Mouse (Mus musculus) limb, embryonic 14.5 days (tissue): ENCODE results near the gene Olfr140. TPM values are rescaled to one million over a fixed set of nuclear protein-coding genes. Genes with fewer than 3 reads are reported as not detected.

Source experiments
- ATAC-seq: fragments of 200-750 bp; cut with Nextera tagmentation; 2 replicates; pipeline ENCODE4 v1.8.0; 2017; ENCODE audit warnings: low read depth, moderate number of reproducible peaks, moderate TSS enrichment; ENCODE audit not compliant: low FRiP score
- DNase-seq: peaks from one replicate; pipeline ENCODE4 v3.0.0-alpha.2; 2015; ENCODE audit warnings: low spot score
- H3K27ac ChIP-seq: fragments of 300-500 bp; sonication (generic); replicated peaks from 2 replicates; pipeline ENCODE4 v1.5.1; 2014; ENCODE audit warnings: low read depth, mild to moderate bottlenecking, low read length, moderate library complexity, mixed read lengths
- H3K27me3 ChIP-seq: fragments of 300-500 bp; sonication (generic); 2 replicates; pipeline ENCODE4 v1.6.1; 2014; ENCODE audit warnings: low read length, mixed read lengths; ENCODE audit not compliant: control insufficient read depth, insufficient read depth
- H3K36me3 ChIP-seq: fragments of 300-500 bp; sonication (generic); 2 replicates; pipeline ENCODE4 v1.6.1; 2014; ENCODE audit warnings: mild to moderate bottlenecking, low read length, moderate library complexity, mixed read lengths; ENCODE audit not compliant: control insufficient read depth, insufficient read depth
- H3K4me1 ChIP-seq: fragments of 300-500 bp; sonication (generic); 2 replicates; pipeline ENCODE4 v1.6.1; 2014; ENCODE audit warnings: antibody characterized with exemption, low read length, mixed read lengths; ENCODE audit not compliant: control insufficient read depth, insufficient read depth
- H3K4me2 ChIP-seq: fragments of 300-500 bp; sonication (generic); replicated peaks from 2 replicates; pipeline ENCODE4 v1.6.1; 2014; ENCODE audit warnings: low read depth, mild to moderate bottlenecking, low read length, moderate library complexity; ENCODE audit not compliant: severe bottlenecking
- H3K4me3 ChIP-seq: fragments of 300-500 bp; sonication (generic); replicated peaks from 2 replicates; pipeline ENCODE4 v1.5.1; 2014; ENCODE audit warnings: low read length
- H3K9ac ChIP-seq: fragments of 300-500 bp; sonication (generic); 2 replicates; pipeline ENCODE4 v1.6.1; 2014; ENCODE audit warnings: mild to moderate bottlenecking, low read depth, low read length, moderate library complexity; ENCODE audit not compliant: severe bottlenecking
- H3K9me3 ChIP-seq: fragments of 300-500 bp; sonication (generic); 2 replicates; pipeline ENCODE4 v1.6.1; 2016; ENCODE audit warnings: low read length; ENCODE audit not compliant: control insufficient read depth
- POLR2A ChIP-seq: fragments of 200-500 bp; IDR thresholded peaks from 2 replicates; pipeline ENCODE4 v1.8.0; 2012; ENCODE audit warnings: inconsistent platforms, mild to moderate bottlenecking, moderate library complexity, borderline replicate concordance; ENCODE audit not compliant: insufficient read depth, insufficient read length; ENCODE audit errors: extremely low read depth
- WGBS: fragments of 180-500 bp; shearing (Covaris S2); extraction: QIAGEN DNeasy Blood & Tissue Kit; methylation state at CpG from one replicate; pipeline ENCODE4 v1.1.7; 2014; 5-methylcytosine and 5-hydroxymethylcytosine counted together
- polyA plus RNA-seq, 2 experiments: library from polyadenylated mRNA; depleted of rRNA in 1 of 2; stranded (reverse) in 1 of 2; unstranded in 1 of 2; fragments of >200 nt; fragmentation: Nextera tagmentation in 1 of 2; extraction: Ambion mirVana in 1 of 2; gene quantifications; 2 replicates each; pipeline versions ENCODE4 v1.2.1 to v1.2.3; 2012 to 2014

The Olfr140 gene
- not detected in 2 replicates for polyA plus RNA-seq (2012; rRNA removed)
- polyA plus RNA-seq (2014; fragmentation: Nextera tagmentation; extraction: Ambion mirVana): not detected in 2 replicates

DNA sequence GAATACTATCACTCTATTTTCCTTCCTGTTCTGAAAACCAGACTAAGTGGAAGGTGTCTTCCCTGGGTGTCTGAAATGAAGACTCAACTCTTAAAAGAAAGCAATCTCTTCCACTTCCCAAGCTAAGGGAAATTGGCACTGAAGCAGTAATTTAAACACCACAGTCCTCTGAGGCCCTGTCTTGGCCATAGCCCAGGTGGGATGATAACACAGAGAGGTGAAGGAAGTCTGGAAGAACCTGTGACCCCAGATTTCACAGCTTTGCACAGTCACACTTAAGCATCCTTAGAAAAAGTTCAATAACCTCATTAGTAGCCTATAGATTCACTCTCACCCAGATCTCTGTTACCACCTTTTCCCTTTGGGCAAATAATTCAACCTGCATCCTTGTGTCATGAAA, at the start of gene Olfr140:
Olfr140 (minus strand) TSS at position 101 of the 400 bp plus-strand sequence.
- no peak for ATAC-seq
- H3K36me3 ChIP-seq: no peaks in the 10 kb centered on the region
- H3K9ac ChIP-seq: no peak within 1 kb of the TSS
- H3K4me1 ChIP-seq: no peaks in the 10 kb centered on the region
- H3K27ac ChIP-seq: no peak within 1 kb of the TSS
- H3K4me3 ChIP-seq: no peak within 1 kb of the TSS
- DNase-seq: no peak
- no peak for TF ChIP-seq POLR2A
- no peaks in the 10 kb centered on the region for H3K27me3 ChIP-seq
- H3K9me3 ChIP-seq: no peaks in the 10 kb centered on the region
- no peak within 1 kb of the TSS for H3K4me2 ChIP-seq

DNA sequence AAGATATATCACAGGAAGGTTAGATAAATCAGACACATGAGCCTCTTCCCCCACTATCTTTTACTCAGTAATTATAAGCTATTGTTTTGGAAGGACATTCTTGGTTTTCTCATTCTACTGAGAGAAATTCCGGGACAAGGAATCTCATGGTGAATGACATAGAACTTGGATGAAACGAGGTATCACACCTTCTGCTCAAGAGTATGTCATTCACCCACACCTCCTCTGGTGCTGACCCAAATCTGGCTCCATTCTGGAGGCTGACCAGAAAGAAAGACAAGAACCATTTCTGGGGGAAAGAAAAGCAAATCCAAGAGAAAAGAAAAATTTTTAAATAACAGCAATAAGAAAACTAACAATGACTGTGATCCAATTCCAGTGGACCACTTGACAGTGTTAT, 6.7 kb upstream of the Olfr140 start:
- Histone ChIP-seq H3K4me3 (no peak overlapping the region), H3K36me3 (no peaks in the 10 kb centered on the region), H3K9ac (no peak overlapping the region), H3K4me1 (no peaks in the 10 kb centered on the region), H3K27me3 (no peaks in the 10 kb centered on the region), H3K4me2 (no peak overlapping the region), H3K9me3 (no peaks in the 10 kb centered on the region), H3K27ac (no peak overlapping the region)
- TF ChIP-seq POLR2A: no peak
- 82% methylated on average over 2 of the region's 2 CpGs for WGBS
- DNase-seq (no peak), ATAC-seq (no peak)

DNA sequence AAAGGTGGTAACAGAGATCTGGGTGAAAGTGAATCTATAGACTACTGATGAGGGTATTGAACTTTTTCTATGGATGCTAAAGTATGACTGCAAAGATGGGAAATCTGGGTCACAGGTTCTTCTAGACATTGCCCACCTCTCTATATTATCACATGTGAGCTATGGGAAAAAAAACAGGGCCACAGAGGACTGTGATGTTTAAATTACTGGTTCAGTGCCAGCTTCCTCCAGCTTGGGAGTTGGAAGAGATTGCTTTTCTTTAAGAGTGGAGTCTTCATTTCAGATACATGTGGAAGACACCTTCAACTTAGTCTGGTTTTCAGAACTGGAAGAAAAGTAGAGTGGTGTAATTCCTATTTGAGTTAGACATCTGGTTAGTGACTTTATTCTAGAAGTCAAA, 28.4 kb downstream of the Olfr140 start, which contains the start of gene Olfr1265:
Olfr1265 (plus strand) TSS at position 301 of the 400 bp plus-strand sequence.
- no peak for ATAC-seq
- no peak for DNase-seq
- no peak within 1 kb of the TSS for H3K4me2 ChIP-seq
- no peak within 1 kb of the TSS for H3K4me3 ChIP-seq
- H3K9me3 ChIP-seq: no peaks in the 10 kb centered on the region
- TF ChIP-seq POLR2A: no peak
- H3K9ac ChIP-seq: no peak within 1 kb of the TSS
- no peak within 1 kb of the TSS for H3K27ac ChIP-seq
- H3K4me1 ChIP-seq: no peaks in the 10 kb centered on the region
- no peaks in the 10 kb centered on the region for H3K36me3 ChIP-seq
- H3K27me3 ChIP-seq: no peaks in the 10 kb centered on the region

DNA sequence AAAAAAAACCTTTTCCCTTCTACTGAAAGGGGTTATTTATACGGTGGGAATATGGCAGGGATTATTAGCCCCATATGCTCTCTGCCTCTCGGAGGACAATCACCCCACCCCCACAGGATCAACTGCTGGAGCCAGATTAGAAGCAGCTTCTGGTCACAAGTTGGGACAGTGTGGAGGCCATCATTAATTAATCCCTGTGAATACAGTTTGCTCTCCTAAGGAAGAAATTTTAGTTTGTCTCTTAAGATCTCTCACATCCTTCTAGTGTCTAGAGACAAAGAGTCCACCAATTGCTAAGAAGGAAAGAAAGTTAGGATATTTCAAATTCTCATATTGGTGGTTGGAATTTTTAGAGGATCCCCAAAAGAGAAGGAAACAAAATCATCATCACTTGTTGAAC, 37.9 kb downstream of the Olfr140 start, which contains the start of gene Olfr1264:
Olfr1264 (minus strand) TSS at position 101 of the 400 bp plus-strand sequence.
- Histone ChIP-seq H3K27ac (no peak within 1 kb of the TSS), H3K4me3 (no peak within 1 kb of the TSS), H3K9me3 (no peaks in the 10 kb centered on the region), H3K36me3 (no peaks in the 10 kb centered on the region), H3K4me2 (no peak within 1 kb of the TSS), H3K27me3 (no peaks in the 10 kb centered on the region), H3K9ac (no peak within 1 kb of the TSS), H3K4me1 (no peaks in the 10 kb centered on the region)
- DNase-seq (no peak), ATAC-seq (no peak)
- no peak for TF ChIP-seq POLR2A
- WGBS: 37% methylated on average over 2 of the region's 2 CpGs

DNA sequence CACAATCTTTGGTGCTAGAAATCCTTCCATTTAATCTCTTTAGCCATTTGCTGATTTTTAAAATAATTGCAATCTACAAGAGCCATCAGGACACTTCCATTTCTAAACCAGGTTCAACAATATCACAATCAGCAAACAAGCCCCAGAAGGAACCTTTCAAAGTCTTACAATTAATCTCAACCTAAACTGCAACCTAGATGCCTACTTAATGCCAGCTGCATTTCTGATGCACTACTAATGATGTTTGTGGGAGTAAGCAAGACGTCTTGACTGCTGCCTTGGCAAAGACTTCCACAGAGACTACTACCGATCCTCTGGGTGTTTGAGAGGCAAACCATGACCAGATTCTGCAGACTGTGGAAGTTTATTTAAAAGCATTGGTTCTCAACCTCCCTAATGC, 51.6 kb downstream of the Olfr140 start, which contains the start of gene Olfr1263:
Olfr1263 (plus strand) TSS at position 301 of the 400 bp plus-strand sequence.
- Histone ChIP-seq H3K4me3 (no peak within 1 kb of the TSS), H3K4me1 (no peaks in the 10 kb centered on the region), H3K27ac (no peak within 1 kb of the TSS), H3K9ac (no peak within 1 kb of the TSS), H3K4me2 (no peak within 1 kb of the TSS), H3K36me3 (no peaks in the 10 kb centered on the region), H3K27me3 (no peaks in the 10 kb centered on the region), H3K9me3 (no peaks in the 10 kb centered on the region)
- WGBS: 84% methylated on average over 2 of the region's 2 CpGs
- no peak for DNase-seq
- no peak for ATAC-seq
- TF ChIP-seq POLR2A: no peak

DNA sequence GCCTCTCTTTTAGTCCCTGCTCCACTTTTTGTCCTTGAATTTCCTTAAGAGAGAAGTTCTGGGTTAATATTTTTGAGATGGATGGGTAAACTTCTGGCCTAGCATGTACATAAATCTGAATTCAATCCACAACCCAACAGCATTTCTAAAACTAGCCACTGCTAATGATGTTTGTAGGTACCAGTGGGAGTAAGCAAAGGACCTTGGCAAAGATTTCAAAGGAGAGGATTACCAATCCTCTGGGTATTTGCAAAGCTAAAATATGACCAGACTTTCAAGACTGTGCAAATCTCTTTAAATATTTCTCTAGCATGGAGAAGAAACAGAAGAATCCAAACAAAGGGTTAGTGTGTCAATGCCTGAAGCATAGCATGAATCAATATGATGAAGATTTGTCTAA, 63.5 kb downstream of the Olfr140 start, which contains the start of gene Olfr1262:
Olfr1262 (plus strand) TSS at position 301 of the 400 bp plus-strand sequence.
- no peak for TF ChIP-seq POLR2A
- no peak for ATAC-seq
- H3K27me3 ChIP-seq: no peaks in the 10 kb centered on the region
- no peaks in the 10 kb centered on the region for H3K36me3 ChIP-seq
- H3K27ac ChIP-seq: no peak within 1 kb of the TSS
- H3K9me3 ChIP-seq: no peaks in the 10 kb centered on the region
- H3K9ac ChIP-seq: no peak within 1 kb of the TSS
- H3K4me2 ChIP-seq: no peak within 1 kb of the TSS
- DNase-seq: no peak
- no peak within 1 kb of the TSS for H3K4me3 ChIP-seq
- H3K4me1 ChIP-seq: no peaks in the 10 kb centered on the region

Other genes with a start within 250 kb of the Olfr140 start
- not detected in 2 replicates for gene Olfr1256, start 222.0 kb downstream of the Olfr140 start, polyA plus RNA-seq (2012; rRNA removed)
- gene Olfr1256, start 222.0 kb downstream of the Olfr140 start, polyA plus RNA-seq (2014; fragmentation: Nextera tagmentation; extraction: Ambion mirVana): not detected in 2 replicates
- not detected in 2 replicates for gene Olfr48, start 215.4 kb downstream of the Olfr140 start, polyA plus RNA-seq (2012; rRNA removed)
- gene Olfr48, start 215.4 kb downstream of the Olfr140 start, polyA plus RNA-seq (2014; fragmentation: Nextera tagmentation; extraction: Ambion mirVana): not detected in 2 replicates
- gene Olfr1257, start 185.2 kb downstream of the Olfr140 start, polyA plus RNA-seq (2012; rRNA removed): not detected in 2 replicates
- gene Olfr1257, start 185.2 kb downstream of the Olfr140 start, polyA plus RNA-seq (2014; fragmentation: Nextera tagmentation; extraction: Ambion mirVana): not detected in 2 replicates
- not detected in 2 replicates for gene Olfr1258, start 136.3 kb downstream of the Olfr140 start, polyA plus RNA-seq (2012; rRNA removed)
- not detected in 2 replicates for gene Olfr1258, start 136.3 kb downstream of the Olfr140 start, polyA plus RNA-seq (2014; fragmentation: Nextera tagmentation; extraction: Ambion mirVana)
- gene Olfr1259, start 114.9 kb downstream of the Olfr140 start, polyA plus RNA-seq (2012; rRNA removed): not detected in 2 replicates
- not detected in 2 replicates for gene Olfr1259, start 114.9 kb downstream of the Olfr140 start, polyA plus RNA-seq (2014; fragmentation: Nextera tagmentation; extraction: Ambion mirVana)
- not detected in 2 replicates for gene Olfr1260, start 89.3 kb downstream of the Olfr140 start, polyA plus RNA-seq (2012; rRNA removed)
- gene Olfr1260, start 89.3 kb downstream of the Olfr140 start, polyA plus RNA-seq (2014; fragmentation: Nextera tagmentation; extraction: Ambion mirVana): not detected in 2 replicates
- gene Olfr1261, start 72.4 kb downstream of the Olfr140 start, polyA plus RNA-seq (2012; rRNA removed): not detected in 2 replicates
- not detected in 2 replicates for gene Olfr1261, start 72.4 kb downstream of the Olfr140 start, polyA plus RNA-seq (2014; fragmentation: Nextera tagmentation; extraction: Ambion mirVana)
- not detected in 2 replicates for gene Olfr1262, start 63.4 kb downstream of the Olfr140 start, polyA plus RNA-seq (2012; rRNA removed)
- gene Olfr1262, start 63.4 kb downstream of the Olfr140 start, polyA plus RNA-seq (2014; fragmentation: Nextera tagmentation; extraction: Ambion mirVana): not detected in 2 replicates
- not detected in 2 replicates for gene Olfr1263, start 51.5 kb downstream of the Olfr140 start, polyA plus RNA-seq (2012; rRNA removed)
- not detected in 2 replicates for gene Olfr1263, start 51.5 kb downstream of the Olfr140 start, polyA plus RNA-seq (2014; fragmentation: Nextera tagmentation; extraction: Ambion mirVana)
- gene Olfr1264, start 38.0 kb downstream of the Olfr140 start, polyA plus RNA-seq (2012; rRNA removed): not detected in 2 replicates
- gene Olfr1264, start 38.0 kb downstream of the Olfr140 start, polyA plus RNA-seq (2014; fragmentation: Nextera tagmentation; extraction: Ambion mirVana): not detected in 2 replicates
- gene Olfr1265, start 28.3 kb downstream of the Olfr140 start, polyA plus RNA-seq (2012; rRNA removed): not detected in 2 replicates
- not detected in 2 replicates for gene Olfr1265, start 28.3 kb downstream of the Olfr140 start, polyA plus RNA-seq (2014; fragmentation: Nextera tagmentation; extraction: Ambion mirVana)
- not detected in 2 replicates for gene Olfr1269, start 57.8 kb upstream of the Olfr140 start, polyA plus RNA-seq (2012; rRNA removed)
- gene Olfr1269, start 57.8 kb upstream of the Olfr140 start, polyA plus RNA-seq (2014; fragmentation: Nextera tagmentation; extraction: Ambion mirVana): not detected in 2 replicates
- gene Olfr32, start 78.7 kb upstream of the Olfr140 start, polyA plus RNA-seq (2012; rRNA removed): not detected in 2 replicates
- gene Olfr32, start 78.7 kb upstream of the Olfr140 start, polyA plus RNA-seq (2014; fragmentation: Nextera tagmentation; extraction: Ambion mirVana): not detected in 2 replicates
- not detected in 2 replicates for gene Olfr1270, start 89.5 kb upstream of the Olfr140 start, polyA plus RNA-seq (2012; rRNA removed)
- not detected in 2 replicates for gene Olfr1270, start 89.5 kb upstream of the Olfr140 start, polyA plus RNA-seq (2014; fragmentation: Nextera tagmentation; extraction: Ambion mirVana)
- gene Olfr1506, start 160.9 kb upstream of the Olfr140 start, polyA plus RNA-seq (2012; rRNA removed): not detected in 2 replicates
- not detected in 2 replicates for gene Olfr1506, start 160.9 kb upstream of the Olfr140 start, polyA plus RNA-seq (2014; fragmentation: Nextera tagmentation; extraction: Ambion mirVana)
- gene Olfr142, start 194.0 kb upstream of the Olfr140 start, polyA plus RNA-seq (2012; rRNA removed): not detected in 2 replicates
- not detected in 2 replicates for gene Olfr142, start 194.0 kb upstream of the Olfr140 start, polyA plus RNA-seq (2014; fragmentation: Nextera tagmentation; extraction: Ambion mirVana)
- gene Olfr1271, start 207.4 kb upstream of the Olfr140 start, polyA plus RNA-seq (2012; rRNA removed): not detected in 2 replicates
- gene Olfr1271, start 207.4 kb upstream of the Olfr140 start, polyA plus RNA-seq (2014; fragmentation: Nextera tagmentation; extraction: Ambion mirVana): not detected in 2 replicates
- not detected in 2 replicates for gene Olfr1272, start 229.2 kb upstream of the Olfr140 start, polyA plus RNA-seq (2012; rRNA removed)
- gene Olfr1272, start 229.2 kb upstream of the Olfr140 start, polyA plus RNA-seq (2014; fragmentation: Nextera tagmentation; extraction: Ambion mirVana): not detected in 2 replicates